Mouse (Mus musculus) lung, embryonic 15.5 days (tissue): ENCODE data around the gene Nme2. TPM values are rescaled to one million over a fixed set of nuclear protein-coding genes. Genes with fewer than 3 reads are reported as not detected.

ENCODE experiments used
- ATAC-seq: fragments of 200-750 bp; cut with Nextera tagmentation; 2 replicates; pipeline ENCODE4 v1.8.0; 2017; ENCODE audit warnings: moderate number of reproducible peaks, borderline replicate concordance; ENCODE audit not compliant: low FRiP score, low TSS enrichment; ENCODE audit errors: extremely low read depth
- H3K27ac ChIP-seq: fragments of 300-500 bp; sonication (generic); 2 replicates; pipeline ENCODE4 v1.5.1; 2015; ENCODE audit warnings: moderate library complexity, mild to moderate bottlenecking, inconsistent platforms
- H3K27me3 ChIP-seq: fragments of 300-500 bp; sonication (generic); 2 replicates; pipeline ENCODE4 v1.6.1; 2015; ENCODE audit warnings: inconsistent platforms
- H3K36me3 ChIP-seq: fragments of 300-500 bp; sonication (generic); 2 replicates; pipeline ENCODE4 v1.6.1; 2015; ENCODE audit warnings: inconsistent platforms
- H3K4me1 ChIP-seq: fragments of 300-500 bp; sonication (generic); 2 replicates; pipeline ENCODE4 v1.6.1; 2015; ENCODE audit warnings: inconsistent platforms
- H3K4me2 ChIP-seq: fragments of 300-500 bp; sonication (generic); 2 replicates; pipeline ENCODE4 v1.6.1; 2015; ENCODE audit warnings: inconsistent platforms, mild to moderate bottlenecking, moderate library complexity
- H3K4me3 ChIP-seq: fragments of 300-500 bp; sonication (generic); 2 replicates; pipeline ENCODE4 v1.5.1; 2015; ENCODE audit warnings: mild to moderate bottlenecking, inconsistent platforms
- H3K9ac ChIP-seq: fragments of 300-500 bp; sonication (generic); 2 replicates; pipeline ENCODE4 v1.6.1; 2015; ENCODE audit warnings: inconsistent platforms
- H3K9me3 ChIP-seq: fragments of 300-500 bp; sonication (generic); 2 replicates; pipeline ENCODE4 v1.6.1; 2016; ENCODE audit warnings: inconsistent platforms
- WGBS: fragments of 180-500 bp; shearing (Covaris S2); methylation state at CpG from one replicate; pipeline ENCODE4 v1.1.7; 2015; 5-methylcytosine and 5-hydroxymethylcytosine counted together
- polyA plus RNA-seq: library from polyadenylated mRNA; unstranded; fragments of >200 nt; fragmentation: Nextera tagmentation; extraction: Ambion mirVana; gene quantifications from 2 replicates; pipeline ENCODE4 v1.2.1, GENCODE M21; 2015

The Nme2 gene
- polyA plus RNA-seq: 258 and 287 TPM in 2 replicates

DNA sequence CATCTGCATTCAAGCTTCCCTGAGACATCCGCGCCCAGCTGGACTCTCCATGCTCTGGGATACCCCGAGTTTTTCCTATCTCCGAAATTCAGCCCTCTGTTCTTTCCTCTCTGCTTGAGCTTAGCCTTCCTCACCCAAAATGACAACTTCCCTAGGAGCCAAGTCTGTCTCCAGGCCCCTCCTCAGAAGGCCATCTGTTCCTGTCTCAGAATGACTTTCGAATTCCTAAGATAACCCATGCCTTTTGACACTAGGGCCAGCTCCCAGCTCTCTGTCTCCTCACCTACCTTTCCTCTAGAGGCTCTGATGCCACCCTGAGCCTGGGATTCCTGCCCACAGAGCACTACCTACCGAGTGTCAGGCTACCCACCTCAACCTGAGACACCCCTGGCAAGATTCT lies at the start of gene Nme2:
TSS of gene Nme2 (minus strand) at position 101 of the 400 bp plus-strand sequence.
- Histone ChIP-seq H3K27me3 (no peaks in the 10 kb centered on the region), H3K27ac (peak within 1 kb of the TSS; percentile 92), H3K36me3 (peaks cover 42% of the 10 kb centered on the region), H3K4me1 (peaks cover 24% of the 10 kb centered on the region), H3K9ac (peak within 1 kb of the TSS; percentile 61), H3K4me3 (peak within 1 kb of the TSS; percentile 74), H3K9me3 (no peaks in the 10 kb centered on the region), H3K4me2 (peak within 1 kb of the TSS; percentile 89)
- 3% methylated on average over 6 of the region's 6 CpGs for WGBS
- peak; percentile 9 for ATAC-seq

- Histone ChIP-seq H3K4me3 (no peak overlapping the region), H3K4me2 (no peak overlapping the region), H3K27me3 (no peaks in the 10 kb centered on the region), H3K9ac (no peak overlapping the region), H3K36me3 (no peaks in the 10 kb centered on the region), H3K4me1 (0 out of 2 replicates have a peak, but pooled peaks cover 3% of the 10 kb centered on the region), H3K27ac (no peak overlapping the region), H3K9me3 (no peaks in the 10 kb centered on the region)
- no peak for ATAC-seq
- WGBS: 85% methylated on average over 2 of the region's 2 CpGs
Measured at GRCm38 (mm10) chr11:94003346-94003745, 47.3 kb upstream of the Nme2 start.

DNA sequence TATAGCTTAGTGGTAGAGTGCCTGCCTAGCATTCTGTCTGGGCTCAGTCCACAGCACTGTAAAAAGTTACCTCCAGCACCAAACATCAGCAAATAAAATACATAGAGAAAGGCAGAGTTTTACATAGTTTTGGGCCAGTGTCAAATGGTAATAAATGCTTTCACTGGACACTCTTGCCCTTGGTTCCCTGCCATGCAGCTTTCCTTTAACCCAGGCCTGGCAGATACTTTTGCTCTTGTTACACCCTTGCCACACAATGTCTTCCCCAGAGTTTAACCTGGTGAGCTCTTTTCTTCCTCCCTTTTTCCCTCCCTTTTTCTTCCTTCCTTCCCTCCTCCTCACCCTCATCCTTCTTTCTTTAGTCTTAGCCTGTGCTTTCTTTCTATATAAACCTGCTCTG lies 43.2 kb upstream of the Nme2 start:
- Histone ChIP-seq H3K9me3 (no peaks in the 10 kb centered on the region), H3K4me3 (no peak overlapping the region), H3K36me3 (no peaks in the 10 kb centered on the region), H3K4me1 (peaks cover 21% of the 10 kb centered on the region), H3K27ac (no peak overlapping the region), H3K9ac (no peak overlapping the region), H3K27me3 (no peaks in the 10 kb centered on the region), H3K4me2 (no peak overlapping the region)
- no peak for ATAC-seq

- Histone ChIP-seq H3K27me3 (no peaks in the 10 kb centered on the region), H3K4me2 (peak overlapping the region; percentile 83), H3K9ac (peak overlapping the region; percentile 91; the same call in 1 of the 2 replicates), H3K27ac (peak overlapping the region; percentile 98; the same call in 1 of the 2 replicates), H3K4me1 (peaks cover 22% of the 10 kb centered on the region), H3K4me3 (peak overlapping the region; percentile 98), H3K36me3 (no peaks in the 10 kb centered on the region), H3K9me3 (no peaks in the 10 kb centered on the region)
- no peak for ATAC-seq
- WGBS: 21% methylated on average over 13 of the region's 13 CpGs
Measured at GRCm38 (mm10) chr11:93997141-93997775, 41.2 kb upstream of the Nme2 start.

DNA sequence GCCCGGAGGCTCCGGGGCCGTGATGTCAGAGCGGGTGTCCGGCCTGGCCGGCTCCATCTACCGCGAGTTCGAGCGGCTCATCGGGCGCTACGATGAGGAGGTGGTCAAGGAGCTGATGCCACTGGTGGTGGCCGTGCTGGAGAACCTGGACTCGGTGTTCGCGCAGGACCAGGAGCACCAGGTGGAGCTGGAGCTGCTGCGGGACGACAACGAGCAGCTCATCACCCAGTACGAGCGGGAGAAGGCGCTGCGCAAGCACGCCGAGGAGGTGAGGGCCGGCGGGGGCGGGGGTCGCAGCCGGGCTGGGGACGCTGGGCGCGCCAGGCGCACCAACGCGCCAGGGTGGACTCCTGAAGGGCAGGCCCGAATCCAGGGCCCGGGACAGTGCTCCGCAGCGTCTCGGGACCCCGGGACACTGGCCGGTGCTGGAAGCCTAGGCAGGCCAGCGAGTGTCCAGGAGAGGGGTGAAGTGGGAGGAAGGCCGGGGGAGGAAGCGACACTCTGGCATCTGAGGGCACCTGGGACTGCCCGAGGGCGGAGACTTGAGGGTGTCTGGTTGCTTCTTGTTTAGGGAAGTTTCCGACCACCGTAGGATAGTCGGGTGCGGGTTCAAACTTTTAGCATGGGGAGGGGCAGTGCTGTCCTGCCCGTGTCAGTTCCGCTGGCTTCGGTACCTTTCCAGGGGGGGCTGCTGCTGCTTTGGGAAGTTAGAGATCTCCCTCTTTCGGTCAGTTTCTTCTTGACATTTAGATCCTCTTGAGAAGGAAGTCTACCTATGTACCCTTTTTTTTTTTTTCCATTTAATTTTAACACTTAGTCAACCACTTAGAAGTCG lies 40.5 kb upstream of the Nme2 start:
- Histone ChIP-seq H3K4me1 (peaks cover 22% of the 10 kb centered on the region), H3K27me3 (no peaks in the 10 kb centered on the region), H3K36me3 (no peaks in the 10 kb centered on the region), H3K4me3 (peak overlapping the region; percentile 98), H3K9me3 (no peaks in the 10 kb centered on the region), H3K4me2 (peak overlapping the region; percentile 83), H3K27ac (peak overlapping the region; percentile 98), H3K9ac (peak overlapping the region; percentile 91)
- peak; percentile 28 for ATAC-seq
- WGBS: under 1% methylated on average over 58 of the region's 58 CpGs

DNA sequence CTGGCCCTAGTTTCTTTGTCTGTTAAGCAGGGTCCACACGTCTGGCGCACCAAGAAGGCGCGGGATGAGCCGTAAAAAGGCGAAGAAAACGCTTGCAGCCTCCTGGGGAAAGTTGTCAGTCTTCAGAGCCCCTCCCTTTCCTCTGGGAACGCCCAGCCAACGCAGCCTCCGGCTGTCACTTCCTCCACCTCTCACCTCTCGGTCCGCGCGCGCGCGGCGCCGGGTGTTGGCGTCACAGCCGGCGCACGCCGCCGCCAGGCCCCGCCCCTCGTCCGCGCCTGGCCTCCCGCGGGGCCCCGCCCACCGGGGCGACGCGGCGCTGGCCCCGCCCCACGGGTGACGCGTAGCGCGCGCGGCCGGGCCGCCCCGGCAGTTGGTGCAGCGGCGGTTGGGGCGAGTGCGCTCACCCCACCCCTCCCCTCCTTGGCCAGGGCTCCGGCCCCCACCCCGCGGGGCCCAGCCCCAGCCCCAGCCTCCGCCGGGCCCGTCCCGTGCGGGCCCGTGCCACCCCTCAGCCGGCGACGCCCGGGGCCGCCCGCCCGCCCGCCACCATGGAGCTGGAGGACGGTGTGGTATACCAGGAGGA lies 39.8 kb upstream of the Nme2 start, which contains the start of gene Spag9:
TSS of gene Spag9 (plus strand) at position 372 of the 586 bp plus-strand sequence.
- H3K36me3 ChIP-seq: no peaks in the 10 kb centered on the region
- H3K27ac ChIP-seq: peak within 1 kb of the TSS; percentile 98
- peak within 1 kb of the TSS; percentile 98 for H3K4me3 ChIP-seq
- H3K27me3 ChIP-seq: no peaks in the 10 kb centered on the region
- peak; percentile 92 for ATAC-seq
- peak within 1 kb of the TSS; percentile 83 for H3K4me2 ChIP-seq
- peaks cover 22% of the 10 kb centered on the region for H3K4me1 ChIP-seq
- peak within 1 kb of the TSS; percentile 91 for H3K9ac ChIP-seq
- H3K9me3 ChIP-seq: no peaks in the 10 kb centered on the region
- under 1% methylated on average over 51 of the region's 70 CpGs for WGBS

DNA sequence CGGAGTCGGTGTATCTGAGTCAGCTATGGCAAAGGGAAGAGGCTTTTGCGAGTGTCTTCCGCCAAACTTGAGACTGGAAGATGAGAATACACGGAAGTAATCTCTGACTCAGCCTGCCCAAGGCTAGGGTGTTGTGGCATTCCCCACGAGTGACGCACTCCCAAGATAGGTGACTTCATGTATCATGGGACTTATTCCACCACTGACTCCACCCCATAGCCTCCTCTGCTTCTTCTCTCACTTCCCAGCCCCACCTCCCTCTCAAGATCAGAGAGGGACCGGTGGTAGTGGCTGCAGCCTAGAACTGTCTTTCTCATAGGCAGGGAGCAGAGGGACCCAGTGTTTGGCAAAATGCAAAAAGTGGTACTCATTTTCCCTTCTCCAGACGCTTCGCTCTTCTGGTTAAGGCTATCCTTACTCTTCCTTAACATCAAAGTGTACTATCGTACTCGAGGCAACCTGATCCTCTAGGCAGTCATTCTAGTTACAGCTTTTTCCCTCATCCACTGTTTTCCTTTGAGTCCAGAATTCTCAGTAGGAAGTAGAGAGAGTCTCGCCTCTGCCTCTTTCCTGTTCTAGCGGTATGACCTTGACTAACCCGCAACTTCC lies 39.2 kb upstream of the Nme2 start:
- peak overlapping the region; percentile 98 for H3K4me3 ChIP-seq
- H3K9ac ChIP-seq: peak overlapping the region; percentile 66
- no peaks in the 10 kb centered on the region for H3K9me3 ChIP-seq
- no peaks in the 10 kb centered on the region for H3K27me3 ChIP-seq
- H3K4me2 ChIP-seq: peak overlapping the region; percentile 78
- WGBS: 2% methylated on average over 15 of the region's 15 CpGs
- no peaks in the 10 kb centered on the region for H3K36me3 ChIP-seq
- peaks cover 22% of the 10 kb centered on the region for H3K4me1 ChIP-seq
- ATAC-seq: peak; percentile 60
- H3K27ac ChIP-seq: peak overlapping the region; percentile 98

DNA sequence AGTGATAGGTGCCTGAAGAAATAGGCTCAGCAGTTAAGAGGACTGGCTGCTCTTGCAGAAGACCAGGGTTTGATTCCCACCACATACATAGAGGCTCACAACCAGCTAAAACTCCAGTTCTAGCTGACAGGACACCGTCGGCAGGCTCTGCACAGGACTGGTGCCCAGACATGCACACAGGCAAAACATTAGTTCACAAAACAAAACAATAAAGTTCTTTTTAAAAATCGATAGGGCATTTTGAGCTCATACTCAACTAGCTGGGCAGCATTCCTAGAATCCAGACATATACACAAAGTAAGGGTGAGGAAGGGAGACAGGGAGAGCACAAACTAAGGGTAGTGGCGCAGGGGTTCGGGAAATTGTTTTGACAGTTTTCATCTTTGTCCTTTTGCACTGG lies 38.5 kb upstream of the Nme2 start:
- Histone ChIP-seq H3K36me3 (no peaks in the 10 kb centered on the region), H3K9ac (0 out of 2 replicates have a peak overlapping the region, but pooled peaks have one; percentile 66), H3K9me3 (no peaks in the 10 kb centered on the region), H3K4me2 (peak overlapping the region; percentile 78), H3K27me3 (no peaks in the 10 kb centered on the region), H3K4me3 (peak overlapping the region; percentile 98), H3K4me1 (peaks cover 20% of the 10 kb centered on the region), H3K27ac (peak overlapping the region; percentile 98)
- ATAC-seq: no peak
- WGBS: 43% methylated on average over 5 of the region's 5 CpGs

DNA sequence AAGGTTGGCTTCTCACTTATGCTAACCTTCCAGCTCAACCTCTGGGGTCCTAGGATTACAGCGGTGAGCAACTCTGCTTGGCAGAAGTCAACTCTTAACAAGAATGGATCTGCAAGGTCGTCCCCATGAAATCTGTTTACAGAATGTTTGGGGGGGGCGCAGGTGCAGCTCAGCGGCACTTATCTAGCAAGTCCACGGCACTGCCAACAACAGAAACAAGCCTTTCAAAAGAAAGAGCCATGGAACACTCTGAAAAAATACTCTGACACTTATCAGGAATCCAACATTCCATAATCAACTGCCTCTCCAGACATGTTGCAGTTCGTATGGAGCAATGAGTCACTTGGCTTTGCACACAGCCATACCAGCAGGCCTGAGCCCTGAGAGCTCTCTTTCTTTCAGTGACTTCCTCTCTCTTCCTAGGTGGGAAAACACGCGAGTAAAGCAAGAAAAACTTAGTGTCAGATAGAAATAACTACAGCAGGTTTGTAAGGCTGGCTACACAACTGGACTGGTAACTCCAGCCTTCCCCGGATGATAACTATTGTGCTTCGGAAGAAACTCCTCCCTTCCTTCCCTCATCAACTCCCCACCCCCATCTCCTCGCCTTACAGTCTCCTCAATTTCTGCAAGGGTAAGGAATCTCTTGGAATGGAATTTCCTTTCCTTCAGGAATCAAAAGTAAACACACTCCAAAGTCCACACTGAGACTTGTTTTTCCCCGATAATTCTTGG lies 32.4 kb upstream of the Nme2 start:
- WGBS: 31% methylated on average over 12 of the region's 12 CpGs
- H3K27me3 ChIP-seq: no peaks in the 10 kb centered on the region
- no peaks in the 10 kb centered on the region for H3K9me3 ChIP-seq
- no peak for ATAC-seq
- peak overlapping the region; percentile 74 for H3K27ac ChIP-seq
- H3K4me2 ChIP-seq: peak overlapping the region; percentile 10; the same call in 1 of the 2 replicates
- H3K4me3 ChIP-seq: no peak overlapping the region
- no peaks in the 10 kb centered on the region for H3K36me3 ChIP-seq
- peaks cover 10% of the 10 kb centered on the region; the same call in 1 of the 2 replicates for H3K4me1 ChIP-seq
- no peak overlapping the region for H3K9ac ChIP-seq

- peak overlapping the region; percentile 10; the same call in 1 of the 2 replicates for H3K4me2 ChIP-seq
Measured at GRCm38 (mm10) chr11:93987625-93988327, 31.7 kb upstream of the Nme2 start.

More at GRCm38 (mm10) chr11:93987625-93988327, 31.7 kb upstream of the Nme2 start:
- no peak overlapping the region for H3K4me3 ChIP-seq
- H3K27me3 ChIP-seq: no peaks in the 10 kb centered on the region
- 48% methylated on average over 8 of the region's 8 CpGs for WGBS
- H3K9me3 ChIP-seq: no peaks in the 10 kb centered on the region
- H3K9ac ChIP-seq: no peak overlapping the region
- H3K27ac ChIP-seq: peak overlapping the region; percentile 74
- ATAC-seq: no peak
- H3K4me1 ChIP-seq: peaks cover 10% of the 10 kb centered on the region; the same call in 1 of the 2 replicates
- no peaks in the 10 kb centered on the region for H3K36me3 ChIP-seq
